Mouse (Mus musculus): ENCODE data around the gene Intu. TPM values are rescaled to one million over a fixed set of nuclear protein-coding genes. Genes with fewer than 3 reads are reported as not detected.
A peak's percentile ranks its signal among the peaks of the same experiment; 100 is the strongest.

Intu gene
- total RNA-seq, 1 experiment from 2014 or later = 1.8 TPM

GRCm38 (mm10) chr3:40526095-40526494, 5.0 kb upstream of the Intu start:
- ATAC-seq (replicated peaks; ENCODE audit: insufficient number of reproducible peaks, low FRiP score, low TSS enrichment, poor library complexity, severe bottlenecking) = no peak

GRCm38 (mm10) chr3:40527218-40527617, 3.9 kb upstream of the Intu start:
- ATAC-seq (replicated peaks; ENCODE audit: insufficient number of reproducible peaks, low FRiP score, low TSS enrichment, poor library complexity, severe bottlenecking) = no peak

GRCm38 (mm10) chr3:40527976-40528950, 2.8 kb upstream of the Intu start:
- ATAC-seq (replicated peaks; ENCODE audit: insufficient number of reproducible peaks, low FRiP score, low TSS enrichment, poor library complexity, severe bottlenecking) = no peak

- ATAC-seq (replicated peaks; ENCODE audit: insufficient number of reproducible peaks, low FRiP score, low TSS enrichment, poor library complexity, severe bottlenecking) = no peak
These were observed 2.1 kb upstream of the Intu start for GRCm38 (mm10) chr3:40528958-40529357.

GRCm38 (mm10) chr3:40530845-40531244, 241 bp upstream of the Intu start:
- peak; percentile 45; the same call in 1 of the 2 replicates for ATAC-seq (replicated peaks; ENCODE audit: insufficient number of reproducible peaks, low FRiP score, low TSS enrichment, poor library complexity, severe bottlenecking)

- ATAC-seq (replicated peaks; ENCODE audit: insufficient number of reproducible peaks, low FRiP score, low TSS enrichment, poor library complexity, severe bottlenecking) = no peak
These were observed 1.2 kb downstream of the Intu start for GRCm38 (mm10) chr3:40532256-40532655.

GRCm38 (mm10) chr3:40534141-40534540, 3.1 kb downstream of the Intu start:
- no peak for ATAC-seq (replicated peaks; ENCODE audit: insufficient number of reproducible peaks, low FRiP score, low TSS enrichment, poor library complexity, severe bottlenecking)

- peak; percentile 91 for ATAC-seq (replicated peaks; ENCODE audit: insufficient number of reproducible peaks, low FRiP score, low TSS enrichment, poor library complexity, severe bottlenecking)
These were observed 9.8 kb downstream of the Intu start for GRCm38 (mm10) chr3:40540567-40541554.

- no peak for ATAC-seq (replicated peaks; ENCODE audit: insufficient number of reproducible peaks, low FRiP score, low TSS enrichment, poor library complexity, severe bottlenecking)
These were observed 15.5 kb downstream of the Intu start for GRCm38 (mm10) chr3:40546621-40547020.

- no peak for ATAC-seq (replicated peaks; ENCODE audit: insufficient number of reproducible peaks, low FRiP score, low TSS enrichment, poor library complexity, severe bottlenecking)
These were observed 121.9 kb downstream of the Intu start for GRCm38 (mm10) chr3:40652941-40653352.

- no peak for ATAC-seq (replicated peaks; ENCODE audit: insufficient number of reproducible peaks, low FRiP score, low TSS enrichment, poor library complexity, severe bottlenecking)
These were observed 122.5 kb downstream of the Intu start for GRCm38 (mm10) chr3:40653582-40653981.

- no peak for ATAC-seq (replicated peaks; ENCODE audit: insufficient number of reproducible peaks, low FRiP score, low TSS enrichment, poor library complexity, severe bottlenecking)
These were observed 122.9 kb downstream of the Intu start for GRCm38 (mm10) chr3:40654028-40654427.

- ATAC-seq (replicated peaks; ENCODE audit: insufficient number of reproducible peaks, low FRiP score, low TSS enrichment, poor library complexity, severe bottlenecking) = no peak
These were observed 124.5 kb downstream of the Intu start for GRCm38 (mm10) chr3:40655571-40655970.

GRCm38 (mm10) chr3:40656339-40656738, 125.3 kb downstream of the Intu start:
- no peak for ATAC-seq (replicated peaks; ENCODE audit: insufficient number of reproducible peaks, low FRiP score, low TSS enrichment, poor library complexity, severe bottlenecking)

GRCm38 (mm10) chr3:40660231-40660630, 129.1 kb downstream of the Intu start:
- ATAC-seq (replicated peaks; ENCODE audit: insufficient number of reproducible peaks, low FRiP score, low TSS enrichment, poor library complexity, severe bottlenecking) = no peak

- ATAC-seq (replicated peaks; ENCODE audit: insufficient number of reproducible peaks, low FRiP score, low TSS enrichment, poor library complexity, severe bottlenecking) = no peak
These were observed 135.0 kb downstream of the Intu start for GRCm38 (mm10) chr3:40666109-40666508.

- ATAC-seq (replicated peaks; ENCODE audit: insufficient number of reproducible peaks, low FRiP score, low TSS enrichment, poor library complexity, severe bottlenecking) = no peak
These were observed 136.0 kb downstream of the Intu start for GRCm38 (mm10) chr3:40666861-40667719.

GRCm38 (mm10) chr3:40668889-40669288, 137.8 kb downstream of the Intu start:
- ATAC-seq (replicated peaks; ENCODE audit: insufficient number of reproducible peaks, low FRiP score, low TSS enrichment, poor library complexity, severe bottlenecking) = no peak
